Mouse (Mus musculus) testis, adult 2 months (tissue): ENCODE measurements around the gene Retreg2. TPM values are rescaled to one million over a fixed set of nuclear protein-coding genes. Genes with fewer than 3 reads are reported as not detected.

ENCODE experiments used
- H3K27ac ChIP-seq: fragments of 200-500 bp; 2 replicates; pipeline ENCODE4 v1.5.1; 2012; ENCODE audit warnings: low read depth, low read length; ENCODE audit not compliant: control insufficient read depth, insufficient read depth
- H3K27me3 ChIP-seq: fragments of 200-500 bp; 2 replicates; pipeline ENCODE4 v1.6.1; 2012; ENCODE audit warnings: mild to moderate bottlenecking, low read length, moderate library complexity; ENCODE audit not compliant: control insufficient read depth, insufficient read depth
- H3K36me3 ChIP-seq: fragments of 200-500 bp; 2 replicates; pipeline ENCODE4 v1.6.1; 2012; ENCODE audit warnings: mild to moderate bottlenecking, low read length; ENCODE audit not compliant: control insufficient read depth, insufficient read depth
- H3K4me1 ChIP-seq: fragments of 200-500 bp; 2 replicates; pipeline ENCODE4 v1.6.1; 2012; ENCODE audit warnings: low read length; ENCODE audit not compliant: control insufficient read depth, insufficient read depth
- H3K4me3 ChIP-seq: fragments of 200-500 bp; 2 replicates; pipeline ENCODE4 v1.5.1; 2012; ENCODE audit warnings: low read depth, mild to moderate bottlenecking, low read length, moderate library complexity, mixed read lengths; ENCODE audit not compliant: control insufficient read depth
- CTCF ChIP-seq: fragments of 200-500 bp; IDR thresholded peaks from 2 replicates; pipeline ENCODE4 v1.5.1; 2012; ENCODE audit warnings: low read depth, mild to moderate bottlenecking, inconsistent platforms, low read length, moderate library complexity; ENCODE audit not compliant: control insufficient read depth, insufficient read depth, insufficient replicate concordance
- POLR2A ChIP-seq: fragments of 200-500 bp; IDR thresholded peaks from 2 replicates; pipeline ENCODE4 v1.6.1; 2012; ENCODE audit warnings: low read depth, mild to moderate bottlenecking, inconsistent platforms, low read length, moderate library complexity; ENCODE audit not compliant: control insufficient read depth
- polyA plus RNA-seq: library from polyadenylated mRNA; depleted of rRNA; stranded (reverse); fragments of >200 nt; gene quantifications from 2 replicates; pipeline ENCODE4 v1.2.3, GENCODE M21; 2012; rRNA removed

Retreg2 gene
- 211 and 215 TPM in 2 replicates for polyA plus RNA-seq

GRCm38 (mm10) chr1:75142301-75143261 is at the start of gene Retreg2, which contains the start of gene Cnppd1:
Gene Retreg2 (plus strand): TSS chr1:75142778.
Gene Cnppd1 (minus strand): TSS chr1:75142711.
- no peaks in the 10 kb centered on the region for H3K27me3 ChIP-seq
- TF ChIP-seq CTCF (peak; percentile 47; the same call in 1 of the 2 replicates), POLR2A (peak; percentile 96)
- H3K4me1 ChIP-seq, result peaks cover 11% of the 10 kb centered on the region
- peaks cover 3% of the 10 kb centered on the region for H3K36me3 ChIP-seq
- peak within 1 kb of the TSS; percentile 87 for H3K4me3 ChIP-seq
- peak within 1 kb of the TSS; percentile 95 for H3K27ac ChIP-seq

GRCm38 (mm10) chr1:75122211-75122610 is 20.4 kb upstream of the Retreg2 start:
- Histone ChIP-seq H3K36me3 (no peaks in the 10 kb centered on the region), H3K27ac (no peak overlapping the region), H3K27me3 (no peaks in the 10 kb centered on the region), H3K4me3 (no peak overlapping the region), H3K4me1 (no peaks in the 10 kb centered on the region; the same call in 1 of the 2 replicates)
- TF ChIP-seq CTCF (no peak), POLR2A (no peak)

GRCm38 (mm10) chr1:75124346-75125321 is 17.9 kb upstream of the Retreg2 start, which contains the start of gene Nhej1:
Gene Nhej1 (minus strand): TSS chr1:75125200.
- Histone ChIP-seq H3K27me3 (no peaks in the 10 kb centered on the region), H3K27ac (peak within 1 kb of the TSS; percentile 89), H3K4me3 (peak within 1 kb of the TSS; percentile 93), H3K36me3 (no peaks in the 10 kb centered on the region), H3K4me1 (no peaks in the 10 kb centered on the region; the same call in 1 of the 2 replicates)
- TF ChIP-seq POLR2A (peak; percentile 78), CTCF (peak; percentile 76; the same call in 1 of the 2 replicates)

- H3K36me3 ChIP-seq, result no peaks in the 10 kb centered on the region
- no peak for TF ChIP-seq POLR2A
- TF ChIP-seq CTCF, result no peak
- H3K4me3 ChIP-seq, result no peak overlapping the region; the same call in 1 of the 2 replicates
- H3K4me1 ChIP-seq, result no peaks in the 10 kb centered on the region; the same call in 1 of the 2 replicates
- H3K27ac ChIP-seq, result 0 out of 2 replicates have a peak overlapping the region, but pooled peaks have one; percentile 3
- no peaks in the 10 kb centered on the region for H3K27me3 ChIP-seq
These were observed 17.2 kb upstream of the Retreg2 start for GRCm38 (mm10) chr1:75125418-75125817.

GRCm38 (mm10) chr1:75128641-75129040 is 13.9 kb upstream of the Retreg2 start:
- no peak overlapping the region for H3K27ac ChIP-seq
- H3K4me3 ChIP-seq, result no peak overlapping the region
- H3K36me3 ChIP-seq, result no peaks in the 10 kb centered on the region
- TF ChIP-seq POLR2A, result no peak
- no peak for TF ChIP-seq CTCF
- no peaks in the 10 kb centered on the region for H3K27me3 ChIP-seq
- no peaks in the 10 kb centered on the region; the same call in 1 of the 2 replicates for H3K4me1 ChIP-seq

- no peaks in the 10 kb centered on the region for H3K36me3 ChIP-seq
- no peak for TF ChIP-seq POLR2A
- no peak for TF ChIP-seq CTCF
- no peak within 1 kb of the TSS for H3K27ac ChIP-seq
- H3K4me1 ChIP-seq, result no peaks in the 10 kb centered on the region
- H3K4me3 ChIP-seq, result no peak within 1 kb of the TSS
- H3K27me3 ChIP-seq, result no peaks in the 10 kb centered on the region
These were observed 9.0 kb upstream of the Retreg2 start, which contains the start of gene Slc23a3 for GRCm38 (mm10) chr1:75133421-75134207. Gene Slc23a3 (minus strand): TSS chr1:75133890.
